Mouse (Mus musculus): ENCODE measurements around the gene Mybbp1a. TPM values are rescaled to one million over a fixed set of nuclear protein-coding genes. Genes with fewer than 3 reads are reported as not detected.

Gene Mybbp1a
- polyA plus RNA-seq (2017; shearing (Covaris generic)), result 128 TPM

GRCm38 (mm10) chr11:72440965-72441664, at the start of gene Mybbp1a:
TSS of gene Mybbp1a (plus strand) at chr11:72441355.

GRCm38 (mm10) chr11:72411093-72411921, 29.8 kb upstream of the Mybbp1a start, which contains the start of gene Smtnl2:
TSS of gene Smtnl2 (minus strand) at chr11:72411713.

GRCm38 (mm10) chr11:72434963-72435693, 6.0 kb upstream of the Mybbp1a start, which contains the start of gene Ggt6:
TSS of gene Ggt6 (plus strand) at chr11:72435526.

GRCm38 (mm10) chr11:72489881-72490301, 48.7 kb downstream of the Mybbp1a start, which contains the start of gene Spns2:
TSS of gene Spns2 (minus strand) at chr11:72489904.

Other genes starting within 250 kb of the Mybbp1a start
- 0.33 TPM for gene Gm43951, start 234.5 kb upstream of the Mybbp1a start, polyA plus RNA-seq (2017; shearing (Covaris generic))
- gene 4933427D14Rik, start 233.9 kb upstream of the Mybbp1a start, polyA plus RNA-seq (2017; shearing (Covaris generic)), result 31.2 TPM
- 123 TPM for gene Txndc17, start 233.8 kb upstream of the Mybbp1a start, polyA plus RNA-seq (2017; shearing (Covaris generic))
- gene Med31, start 225.8 kb upstream of the Mybbp1a start, polyA plus RNA-seq (2017; shearing (Covaris generic)), result 26.1 TPM
- not detected for gene Slc13a5, start 174.1 kb upstream of the Mybbp1a start, polyA plus RNA-seq (2017; shearing (Covaris generic))
- gene Xaf1, start 139.7 kb upstream of the Mybbp1a start, polyA plus RNA-seq (2017; shearing (Covaris generic)), result 110 TPM
- 0.68 TPM for gene Fbxo39, start 126.9 kb upstream of the Mybbp1a start, polyA plus RNA-seq (2017; shearing (Covaris generic))
- not detected for gene Tekt1, start 78.9 kb upstream of the Mybbp1a start, polyA plus RNA-seq (2017; shearing (Covaris generic))
- gene Smtnl2, start 29.6 kb upstream of the Mybbp1a start, polyA plus RNA-seq (2017; shearing (Covaris generic)), result not detected
- not detected for gene Ggt6, start 5.8 kb upstream of the Mybbp1a start, polyA plus RNA-seq (2017; shearing (Covaris generic))
- gene Spns2, start 48.5 kb downstream of the Mybbp1a start, polyA plus RNA-seq (2017; shearing (Covaris generic)), result not detected
- gene Spns3, start 109.2 kb downstream of the Mybbp1a start, polyA plus RNA-seq (2017; shearing (Covaris generic)), result 0.69 TPM
- 54.5 TPM for gene Ube2g1, start 165.9 kb downstream of the Mybbp1a start, polyA plus RNA-seq (2017; shearing (Covaris generic))
- 71.9 TPM for gene Ankfy1, start 248.7 kb downstream of the Mybbp1a start, polyA plus RNA-seq (2017; shearing (Covaris generic))

Data from CD4-positive, CD25-positive, alpha-beta regulatory T cell, adult 9 weeks (primary cell).